Mouse (Mus musculus) gastrocnemius, adult 18-20 months (tissue): ENCODE results near the gene Sbf2. TPM values are rescaled to one million over a fixed set of nuclear protein-coding genes. Genes with fewer than 3 reads are reported as not detected.
"Not testable (repeated sequence)": the region's sequence is repeated elsewhere in the genome, so short reads cannot be mapped to it uniquely, and the experiment has no call there.

Source experiments
- DNase-seq: peaks from one replicate; pipeline ENCODE4 v3.0.0; 2021; ENCODE audit warnings: low spot score
- total RNA-seq, 2 experiments: library from RNA; stranded (reverse); gene quantifications; 2 replicates each; pipeline ENCODE4 v1.2.3; 2021

The Sbf2 gene
- total RNA-seq, 2 experiments from 2014 or later, result 9.1 to 9.3 TPM

DNA sequence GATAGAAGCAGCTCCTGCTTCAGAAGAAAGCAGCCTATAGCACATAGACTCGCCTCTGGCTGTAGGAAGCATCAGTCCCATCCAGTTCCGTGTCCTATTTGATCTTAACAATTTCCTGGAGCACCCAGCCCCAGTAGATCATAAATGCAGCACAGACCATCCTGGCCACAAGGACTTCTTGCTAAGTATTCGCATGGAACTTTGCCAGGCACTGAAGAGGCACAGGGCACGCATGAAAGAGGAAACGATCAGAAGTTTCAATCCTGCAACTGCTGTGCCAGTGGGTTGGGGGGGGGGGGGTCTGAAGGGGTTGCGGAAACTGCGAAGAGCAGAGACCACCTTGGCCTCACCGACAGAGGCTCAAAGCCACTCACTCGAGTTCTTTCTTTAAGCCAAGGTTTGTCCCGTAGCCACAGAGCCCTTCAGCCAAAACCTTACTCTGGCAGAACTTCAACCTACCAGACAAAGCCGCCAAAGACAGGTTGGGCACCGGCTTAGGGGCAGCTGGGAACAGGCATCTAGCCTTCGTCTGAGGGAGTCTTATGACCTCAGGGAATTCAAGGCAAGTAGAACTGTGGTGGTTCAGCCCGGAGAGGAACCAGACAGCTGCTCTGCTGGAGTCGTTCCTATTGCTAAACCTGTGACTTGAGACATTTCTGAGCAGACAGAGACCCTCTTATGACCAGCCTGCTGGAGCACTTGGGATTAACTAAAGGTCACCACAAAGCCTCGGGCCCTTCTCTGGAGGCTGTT is 16.6 kb upstream of the Sbf2 start:
- DNase-seq, result peak; percentile 27

DNA sequence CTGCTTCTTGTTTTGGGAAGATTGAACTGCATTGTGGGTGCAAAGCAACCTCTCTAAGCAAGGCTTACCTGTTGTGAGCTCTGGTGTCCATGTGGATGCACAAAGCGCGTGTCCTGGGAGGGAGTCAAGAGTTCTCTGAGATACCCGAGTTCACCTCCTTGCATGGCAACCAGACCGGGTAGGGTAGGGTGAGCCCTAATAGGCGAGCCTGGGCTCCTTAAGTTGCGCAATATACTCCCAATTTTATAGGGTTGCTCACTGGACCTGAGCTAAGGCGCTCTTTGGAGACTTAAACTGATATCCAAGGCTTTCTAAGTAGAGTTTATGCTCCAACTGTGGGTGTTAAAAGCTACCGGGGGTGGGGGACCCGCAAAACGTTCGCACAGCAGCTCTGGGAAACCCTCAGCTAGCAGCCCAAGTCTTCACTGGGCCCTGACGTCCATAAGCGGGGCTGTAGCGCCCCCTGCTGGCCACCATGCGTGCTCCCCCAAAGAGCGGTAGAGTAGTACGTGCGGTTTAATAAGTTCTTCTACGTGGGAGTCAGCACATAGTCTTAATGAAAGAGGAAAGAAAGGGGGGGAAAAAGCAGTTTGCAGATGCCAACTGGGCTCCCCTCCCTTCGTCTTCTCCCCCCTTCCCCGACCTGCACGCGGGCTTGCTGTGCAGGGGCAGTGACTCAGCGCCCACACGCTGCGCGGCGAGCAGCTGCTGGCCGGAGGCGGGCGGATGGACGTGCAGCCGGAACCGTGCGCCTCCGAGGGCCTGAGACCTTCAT is 15.4 kb upstream of the Sbf2 start:
- DNase-seq, result peak; percentile 86

DNA sequence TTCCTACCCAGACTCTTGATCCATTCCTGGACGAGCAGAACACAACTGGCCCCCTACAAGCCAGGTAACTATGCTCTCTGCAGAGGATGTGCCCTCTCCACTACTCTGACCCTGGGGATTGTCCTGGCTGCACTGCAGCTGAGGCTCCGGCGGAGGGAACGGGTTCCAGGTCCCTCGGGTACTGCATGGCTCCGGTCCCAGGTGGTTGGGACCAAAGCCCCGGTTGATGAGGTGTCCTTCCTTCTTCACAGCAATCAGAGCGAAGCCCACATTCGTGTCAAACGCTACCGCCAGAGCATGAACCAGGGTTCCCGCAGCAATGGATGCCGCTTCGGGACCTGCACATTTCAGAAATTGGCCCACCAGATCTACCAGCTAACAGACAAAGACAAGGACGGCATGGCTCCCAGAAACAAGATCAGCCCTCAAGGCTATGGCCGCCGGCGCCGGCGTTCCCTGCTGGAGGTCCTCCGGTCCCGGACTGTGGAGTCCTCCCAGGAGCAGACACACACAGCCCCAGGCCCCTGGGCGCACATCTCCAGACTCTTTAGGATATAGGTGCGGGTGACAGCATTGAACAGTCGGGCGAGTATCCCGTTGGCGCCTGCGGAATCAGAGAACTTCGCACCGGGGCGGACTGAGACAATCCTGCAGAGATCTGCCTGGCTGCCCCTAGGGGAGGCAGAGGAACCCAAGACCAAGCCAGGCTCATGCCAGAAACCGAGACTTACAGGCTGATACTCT is 14.1 kb upstream of the Sbf2 start:
- peak; percentile 43 for DNase-seq

DNA sequence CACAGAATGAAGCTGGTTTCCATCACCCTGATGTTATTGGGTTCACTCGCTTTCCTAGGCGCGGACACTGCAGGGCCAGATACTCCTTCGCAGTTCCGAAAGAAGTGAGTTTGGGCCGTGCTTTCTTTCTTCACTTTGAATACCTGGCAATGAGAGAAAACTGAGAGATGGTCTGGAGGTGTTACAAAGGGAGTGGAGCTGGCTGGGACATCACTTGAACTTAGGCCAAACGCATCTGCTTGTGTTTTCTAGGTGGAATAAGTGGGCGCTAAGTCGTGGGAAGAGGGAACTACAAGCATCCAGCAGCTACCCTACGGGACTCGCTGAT is 13.5 kb upstream of the Sbf2 start:
- DNase-seq, result no peak

DNA sequence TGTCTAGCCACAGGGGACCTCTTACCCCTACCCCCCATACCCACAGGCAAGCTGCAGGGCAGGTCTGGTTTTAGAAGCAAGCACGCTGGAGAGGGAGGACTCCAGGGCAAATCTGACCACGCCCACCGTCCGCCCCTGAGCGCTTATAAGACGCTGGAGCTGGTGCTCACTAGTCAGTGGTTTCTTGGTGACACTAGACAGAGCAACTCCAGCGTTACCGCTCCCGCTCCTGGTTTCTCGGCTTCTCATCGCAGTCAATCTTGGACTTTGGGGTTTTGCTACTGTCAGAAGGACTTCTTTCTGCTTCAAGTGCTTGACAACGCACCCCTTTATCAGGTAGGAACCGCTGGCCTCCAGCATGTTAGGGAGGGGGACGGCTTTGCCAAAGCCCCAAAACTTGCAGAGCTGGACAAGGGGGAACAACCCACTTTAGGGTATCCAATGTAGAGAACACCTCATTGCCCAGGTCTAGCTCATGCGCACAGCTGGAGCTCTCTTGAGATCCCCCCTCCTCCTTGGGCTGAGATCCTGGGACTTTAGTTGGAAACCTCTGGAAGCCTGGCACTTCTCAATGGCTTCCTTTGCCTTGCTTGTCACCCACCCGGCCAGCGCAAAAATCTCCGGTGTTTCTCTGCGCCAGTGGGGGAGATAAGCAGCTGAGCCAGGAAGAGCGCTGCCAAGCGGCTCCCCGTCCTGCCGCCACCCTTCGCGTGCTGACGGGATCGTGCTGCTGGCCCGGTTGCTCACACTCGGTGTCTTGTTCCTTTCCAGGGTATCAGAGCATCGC is 13.0 kb upstream of the Sbf2 start, which contains the start of gene Adm:
Adm (plus strand) TSS at position 176 of the 787 bp plus-strand sequence.
- peak; percentile 90 for DNase-seq

DNA sequence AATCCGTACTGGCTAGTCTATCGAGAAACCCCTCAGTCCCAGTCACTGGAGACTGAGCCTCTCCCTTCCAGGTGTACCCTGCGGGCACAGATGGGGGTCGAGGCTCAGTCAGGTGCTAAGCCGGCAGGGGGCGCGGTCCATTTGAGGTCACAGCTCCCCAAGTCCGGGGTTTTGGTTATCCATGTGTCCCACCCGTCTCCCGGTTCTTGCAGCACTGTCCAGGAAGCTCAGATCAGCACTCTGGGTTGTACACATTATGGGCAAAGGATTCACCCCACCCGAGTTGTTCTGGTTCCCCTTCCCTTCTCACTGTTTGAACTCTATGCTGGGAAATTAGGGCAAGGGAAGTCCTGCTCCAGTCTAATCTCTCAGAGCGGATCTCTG is 12.4 kb upstream of the Sbf2 start:
- peak; percentile 15 for DNase-seq

DNA sequence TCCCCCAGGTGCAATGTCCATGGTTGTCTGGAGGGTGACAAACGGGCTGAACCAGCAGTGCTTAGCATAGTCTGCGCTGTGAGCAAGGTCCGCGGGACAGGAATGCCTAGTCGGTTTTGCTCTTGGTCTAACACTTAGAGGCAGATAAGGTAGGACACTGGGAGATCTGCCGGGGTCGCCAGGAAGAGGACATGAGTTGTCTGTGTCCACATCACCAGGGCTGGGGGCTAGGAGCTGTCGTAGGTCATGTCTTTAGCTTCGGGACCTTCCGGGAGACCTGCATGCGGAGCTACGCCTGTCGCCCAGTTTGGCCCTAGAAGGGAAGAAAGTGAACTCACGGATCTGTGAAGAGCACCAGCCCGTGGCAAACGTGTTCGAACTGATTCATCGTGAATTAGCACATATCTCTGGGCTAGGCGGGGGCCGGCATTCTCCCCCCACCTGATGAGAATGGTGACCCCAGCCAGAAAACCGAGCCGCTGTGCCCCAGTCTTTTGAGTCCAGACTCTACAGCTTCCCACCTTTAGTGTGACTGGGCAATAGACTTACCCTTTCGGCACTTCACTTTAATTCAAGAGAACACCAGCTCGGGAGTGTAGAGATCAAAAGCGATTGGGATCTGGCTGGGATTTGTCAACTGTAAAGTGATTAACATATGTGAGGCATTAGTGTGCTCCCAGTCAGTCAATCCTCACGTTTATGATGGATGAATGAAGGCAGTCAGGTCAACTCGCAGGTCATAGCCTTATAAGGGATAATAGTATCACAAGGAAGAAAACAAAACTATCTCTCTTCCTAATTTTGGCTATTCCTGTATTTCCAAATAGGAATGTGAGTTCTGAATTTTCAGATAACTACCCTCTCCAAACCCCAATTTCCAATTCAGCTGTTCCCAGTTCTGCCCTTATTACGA is 11.7 kb upstream of the Sbf2 start:
- no peak for DNase-seq

DNA sequence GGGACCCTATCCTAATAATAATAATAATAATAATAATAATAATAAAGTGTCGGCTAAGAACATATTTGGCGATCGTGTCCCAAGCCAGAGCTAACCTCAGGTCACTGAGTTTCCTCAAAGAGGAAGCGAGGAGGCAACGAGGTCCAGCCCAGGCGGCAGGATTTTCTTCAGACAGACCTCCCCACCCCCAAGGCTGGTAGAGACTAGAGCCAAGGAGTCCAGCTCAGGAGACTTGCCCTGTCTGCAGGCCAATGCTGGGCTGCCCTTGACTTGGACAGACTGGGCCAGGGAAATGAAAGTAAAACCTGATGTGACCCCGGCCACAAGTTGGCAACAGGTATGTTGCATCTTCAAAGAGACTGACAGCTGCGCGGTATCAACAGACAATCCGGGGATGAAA is 10.8 kb upstream of the Sbf2 start:
- no peak for DNase-seq

DNA sequence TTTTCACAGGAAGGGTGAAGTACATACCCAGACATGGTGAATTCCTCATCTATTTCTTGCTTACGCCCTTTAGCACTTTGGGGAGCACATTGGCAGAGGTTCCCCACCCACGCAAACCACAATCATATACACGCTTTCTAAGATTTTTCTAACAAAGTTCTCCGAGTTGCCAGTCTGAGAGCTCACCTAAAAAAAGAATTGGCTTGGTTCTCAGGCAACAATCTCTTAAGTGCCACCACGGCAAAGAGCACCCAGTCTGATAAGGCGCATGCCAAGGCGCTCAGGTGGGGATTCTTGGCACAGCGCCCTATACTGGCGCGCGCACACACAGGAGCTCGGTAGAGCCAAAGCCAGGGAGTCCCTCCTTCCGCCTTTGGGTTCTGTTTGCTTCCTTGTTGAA is 10.2 kb upstream of the Sbf2 start:
- DNase-seq, result no peak

DNA sequence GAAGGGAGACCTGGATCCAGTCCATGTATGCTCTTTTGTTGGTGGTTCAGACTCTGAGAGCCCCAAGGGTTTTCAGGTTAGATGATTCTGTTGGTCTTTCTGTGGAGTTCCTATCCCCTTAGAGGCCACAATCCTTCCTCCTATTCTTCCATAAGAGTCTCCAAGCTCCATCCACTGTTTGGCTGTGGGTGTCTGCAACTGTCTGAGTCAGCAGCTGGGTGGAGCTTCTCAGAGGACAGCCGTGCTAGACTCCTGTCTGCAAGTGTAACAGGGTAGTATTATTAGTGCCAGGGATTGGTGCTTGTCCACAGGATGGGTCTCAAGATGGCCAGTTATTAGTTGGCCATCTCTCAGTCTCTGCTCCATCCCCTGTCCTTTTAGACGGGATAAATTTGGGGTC is 9.3 kb upstream of the Sbf2 start:
- no peak for DNase-seq

DNA sequence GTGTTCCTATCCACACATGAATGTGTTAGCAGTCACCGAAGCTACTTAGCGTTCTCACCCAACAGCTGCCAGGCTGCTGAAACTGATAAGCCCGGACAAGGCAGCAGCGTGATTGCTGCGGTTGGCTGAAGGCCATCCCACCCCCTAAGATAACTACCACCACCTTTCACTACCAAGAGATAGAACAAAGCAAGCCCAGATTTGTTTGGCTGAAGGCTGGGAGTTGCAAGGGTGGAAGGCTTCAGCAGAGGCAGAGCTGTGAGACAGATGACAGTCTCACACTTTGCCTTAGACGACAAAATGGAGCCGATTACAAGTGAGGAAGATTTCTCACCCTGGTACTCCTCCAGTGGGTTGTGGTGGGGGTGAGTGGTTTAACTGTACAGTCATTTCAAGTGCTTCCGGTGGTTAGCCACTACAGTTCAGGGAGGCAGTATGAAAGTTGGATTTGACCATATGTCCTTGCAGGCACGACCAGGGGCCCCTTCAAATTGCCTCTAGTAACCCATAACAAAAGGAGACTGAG is 4.4 kb upstream of the Sbf2 start:
- no peak for DNase-seq

DNA sequence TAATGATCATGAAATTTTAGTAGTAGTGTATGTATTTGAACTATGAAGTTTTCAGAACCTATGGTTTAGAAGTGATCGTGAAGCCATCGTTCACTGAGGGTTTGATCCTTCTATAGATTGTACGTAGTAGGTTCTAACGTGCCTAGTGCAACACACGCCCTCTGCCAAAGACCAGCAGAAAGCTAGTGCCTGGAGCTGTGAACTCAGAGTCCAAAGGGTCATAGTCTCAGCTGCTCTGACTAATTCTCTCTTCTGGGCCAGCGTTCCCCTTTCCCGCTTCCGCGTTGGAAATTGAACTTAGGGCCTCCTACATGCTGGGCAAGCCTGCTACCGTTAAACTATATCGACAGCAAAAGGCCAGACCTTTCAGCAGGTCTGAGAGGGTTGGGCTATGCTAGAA is 1.1 kb upstream of the Sbf2 start:
- DNase-seq, result peak; percentile 16

DNA sequence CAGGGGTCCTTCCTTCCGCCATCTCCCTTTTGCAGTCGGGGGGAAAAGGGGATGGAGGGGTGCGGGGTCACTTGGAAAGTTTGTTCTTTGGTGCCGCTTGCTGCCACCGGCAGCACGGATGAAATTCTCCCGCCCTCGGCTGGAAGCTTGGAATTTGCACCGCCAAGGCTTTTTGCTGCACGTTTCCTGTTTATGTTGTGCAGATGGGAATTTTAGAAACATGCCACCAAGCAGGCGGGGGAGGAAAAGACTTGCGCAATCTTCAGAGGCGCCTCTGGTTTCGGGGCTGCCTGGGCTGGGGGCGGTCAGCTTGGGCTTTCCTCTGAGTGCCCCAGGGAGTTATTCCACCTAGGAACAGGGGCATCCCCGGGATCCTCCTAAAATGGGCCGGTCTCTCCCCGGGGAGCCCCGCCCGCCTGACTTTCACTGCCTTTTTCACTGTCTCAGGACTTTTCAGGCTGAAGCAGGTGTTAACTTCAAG is 469 bp upstream of the Sbf2 start:
- peak; percentile 63 for DNase-seq

DNA sequence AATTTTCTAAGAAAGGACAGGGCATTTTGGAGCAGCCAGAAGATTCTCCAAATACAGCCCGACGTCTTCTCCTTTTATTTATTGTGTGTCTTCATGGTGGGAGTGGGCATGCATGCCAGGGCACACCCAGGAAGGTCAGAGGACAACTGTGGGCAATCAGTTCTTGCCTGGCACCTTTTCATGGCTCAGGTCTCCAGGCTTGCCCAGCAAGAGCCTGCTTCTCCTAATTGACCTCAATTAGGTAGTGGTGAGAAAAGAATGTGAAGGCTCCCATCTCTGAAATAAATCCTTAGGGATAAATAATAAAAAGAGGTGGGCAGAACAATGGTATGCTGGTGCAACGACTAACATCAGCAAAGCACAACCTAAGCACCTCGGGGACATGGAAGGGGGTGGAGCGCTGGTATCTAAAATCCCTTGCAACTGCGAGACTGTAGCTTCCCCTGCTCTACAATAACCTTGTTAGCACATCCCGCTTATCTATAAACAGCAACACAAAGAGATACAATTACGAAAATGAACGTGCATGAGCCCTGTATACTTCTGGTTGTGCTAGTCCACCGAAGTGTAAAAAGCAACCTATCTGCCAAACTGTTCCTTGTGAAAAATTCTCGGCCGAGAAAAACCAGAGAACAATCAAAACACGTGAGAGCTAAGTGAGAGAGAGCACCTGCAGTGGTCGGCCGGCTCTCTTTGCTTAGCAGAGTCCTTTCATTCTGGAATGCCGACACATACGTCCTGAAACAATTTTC is 1.2 kb downstream of the Sbf2 start:
- DNase-seq, result no peak

DNA sequence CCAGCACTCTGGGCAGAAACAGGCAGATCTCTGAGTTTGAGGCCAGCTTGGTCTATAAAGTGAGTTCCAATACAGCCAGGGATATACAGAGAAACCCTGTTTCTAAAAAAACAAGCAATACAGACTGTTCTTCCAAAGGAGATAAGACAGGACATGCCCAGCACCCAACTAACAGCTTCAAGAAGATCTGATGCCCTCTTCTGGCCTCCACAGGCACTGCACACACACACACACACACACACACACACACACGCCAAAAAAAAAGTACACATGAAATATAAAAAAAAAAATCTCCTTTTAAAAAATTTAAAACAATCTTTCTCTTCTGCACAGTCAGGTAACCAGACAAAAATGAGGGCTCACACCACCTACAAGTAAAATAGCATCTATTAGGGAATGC is 7.8 kb downstream of the Sbf2 start:
- no peak for DNase-seq

DNA sequence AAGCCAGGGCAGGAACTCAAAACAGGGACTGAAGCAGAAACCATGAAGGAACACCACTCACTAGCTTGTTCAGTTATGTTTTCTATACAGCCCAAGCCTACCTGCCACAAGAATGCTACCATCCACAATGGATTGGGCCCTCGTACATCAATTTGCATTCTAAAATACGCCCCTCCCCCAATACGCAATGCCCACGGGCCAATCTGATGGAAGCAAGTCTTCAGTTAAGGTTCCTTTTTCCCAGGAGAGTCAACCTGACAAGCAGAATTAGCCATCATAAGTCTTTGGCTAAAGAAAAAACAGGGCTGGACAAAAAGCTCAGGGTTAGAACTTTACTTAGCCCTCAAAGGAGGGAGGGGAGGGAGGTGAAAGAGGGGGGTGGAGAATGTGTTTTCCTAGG is 9.2 kb downstream of the Sbf2 start:
- no peak for DNase-seq

DNA sequence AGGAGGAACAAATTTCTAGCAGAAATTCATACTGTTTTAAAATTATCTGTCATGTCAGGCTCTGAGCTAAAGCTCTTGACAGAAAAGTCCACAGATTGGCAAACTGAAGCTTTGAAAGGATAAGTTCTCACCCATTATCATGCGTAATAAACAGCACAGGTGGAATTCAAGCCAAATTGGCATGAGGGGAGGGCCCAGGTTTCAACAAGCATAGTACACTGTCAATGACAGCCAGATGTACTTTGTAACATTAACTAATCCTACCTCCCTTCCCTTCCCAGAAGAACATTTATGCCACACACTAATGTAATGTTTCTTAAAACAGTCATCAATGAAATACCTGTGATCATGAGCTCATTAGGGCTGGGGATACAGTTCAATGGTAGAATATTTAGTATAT is 17.6 kb downstream of the Sbf2 start:
- no peak for DNase-seq

DNA sequence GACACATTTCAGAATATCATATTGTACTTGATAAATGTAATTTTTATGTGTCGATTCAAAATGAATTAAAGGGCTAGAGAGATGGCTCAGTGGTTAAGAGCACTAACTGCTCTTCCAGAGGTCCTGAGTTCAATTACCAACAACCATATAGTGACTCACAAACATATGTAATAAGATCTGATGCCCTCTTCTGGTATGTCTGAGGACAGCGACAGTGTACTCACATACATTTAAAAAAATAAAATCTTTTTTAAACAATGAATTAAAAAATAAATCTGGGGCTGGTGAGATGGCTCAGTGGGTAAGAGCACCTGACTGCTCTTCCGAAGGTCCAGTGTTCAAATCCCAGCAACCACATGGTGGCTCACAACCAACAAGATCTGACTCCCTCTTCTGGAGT is 20.7 kb downstream of the Sbf2 start:
- not testable (repeated sequence) for DNase-seq

DNA sequence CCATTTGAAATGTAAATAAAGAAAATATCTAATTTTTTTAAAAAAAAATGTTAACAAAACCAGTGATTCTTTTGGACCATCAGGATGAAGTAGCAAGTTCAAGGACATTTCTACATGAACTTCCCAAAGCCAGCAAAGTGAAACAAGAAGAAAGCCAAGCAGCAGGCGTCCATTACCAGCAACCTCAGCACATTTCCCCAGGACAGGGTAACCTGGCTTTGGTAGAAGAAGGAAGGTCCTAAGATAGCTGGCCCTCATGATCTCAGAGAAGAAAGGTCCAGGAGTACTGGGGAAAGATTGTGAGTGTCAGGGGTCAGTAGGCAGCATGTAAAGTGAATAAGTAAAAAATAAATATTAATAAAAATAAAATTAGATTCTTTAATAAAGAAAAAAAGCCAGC is 27.0 kb downstream of the Sbf2 start:
- DNase-seq, result no peak
